Mouse (Mus musculus): ENCODE results near the gene B430305J03Rik. TPM values are rescaled to one million over a fixed set of nuclear protein-coding genes. Genes with fewer than 3 reads are reported as not detected.

Gene B430305J03Rik
- polyA plus RNA-seq, 1 experiment from 2014 or later = not detected

- no peak for DNase-seq (ENCODE audit: low spot score)
Observed at GRCm38 (mm10) chr3:61349433-61349832, 16.3 kb downstream of the B430305J03Rik start.

GRCm38 (mm10) chr3:61348036-61348614 is 17.6 kb downstream of the B430305J03Rik start:
- no peak for DNase-seq (ENCODE audit: low spot score)

GRCm38 (mm10) chr3:61345636-61346035 is 20.1 kb downstream of the B430305J03Rik start:
- no peak for DNase-seq (ENCODE audit: low spot score)

GRCm38 (mm10) chr3:61344031-61344430 is 21.7 kb downstream of the B430305J03Rik start:
- no peak for DNase-seq (ENCODE audit: low spot score)

- no peak for DNase-seq (ENCODE audit: low spot score)
Observed at GRCm38 (mm10) chr3:61340321-61340720, 25.4 kb downstream of the B430305J03Rik start.

- DNase-seq (ENCODE audit: low spot score) = no peak
Observed at GRCm38 (mm10) chr3:61337230-61337629, 28.5 kb downstream of the B430305J03Rik start.

- no peak for DNase-seq (ENCODE audit: low spot score)
Observed at GRCm38 (mm10) chr3:61336205-61336604, 29.5 kb downstream of the B430305J03Rik start.

GRCm38 (mm10) chr3:61321632-61322031 is 44.1 kb downstream of the B430305J03Rik start:
- DNase-seq (ENCODE audit: low spot score) = no peak

GRCm38 (mm10) chr3:61320031-61320430 is 45.7 kb downstream of the B430305J03Rik start:
- no peak for DNase-seq (ENCODE audit: low spot score)

GRCm38 (mm10) chr3:61315002-61315401 is 50.7 kb downstream of the B430305J03Rik start:
- DNase-seq (ENCODE audit: low spot score) = no peak

Other genes starting within 250 kb of the B430305J03Rik start
- gene Rap2b, start 4.3 kb downstream of the B430305J03Rik start, polyA plus RNA-seq (2015; fragmentation: Nextera tagmentation; extraction: Ambion mirVana) = 13.3 and 14.5 TPM in 2 replicates

Data from thymus, postnatal 0 days (tissue).